Mouse (Mus musculus) liver, adult 2 months (tissue): ENCODE measurements around the gene Nphp4. TPM values are rescaled to one million over a fixed set of nuclear protein-coding genes. Genes with fewer than 3 reads are reported as not detected.

Experiments used
- DNase-seq: peaks from one replicate; pipeline ENCODE4 v3.0.0-alpha.2; 2011; ENCODE audit warnings: low read depth, low spot score; ENCODE audit errors: extremely low read depth
- H3K27ac ChIP-seq: fragments of 200-500 bp; replicated peaks from 2 replicates; pipeline ENCODE4 v1.5.1; 2012; ENCODE audit warnings: low read depth, mild to moderate bottlenecking, control low read depth, inconsistent platforms, low read length; ENCODE audit not compliant: insufficient read depth
- H3K27me3 ChIP-seq: fragments of 200-500 bp; 2 replicates; pipeline ENCODE4 v1.6.1; 2012; ENCODE audit warnings: mild to moderate bottlenecking, moderate library complexity, low read length, inconsistent platforms; ENCODE audit not compliant: control insufficient read depth, insufficient read depth
- H3K36me3 ChIP-seq: fragments of 200-500 bp; 2 replicates; pipeline ENCODE4 v1.6.1; 2012; ENCODE audit warnings: low read length, inconsistent platforms; ENCODE audit not compliant: control insufficient read depth, insufficient read depth
- H3K4me1 ChIP-seq: fragments of 200-500 bp; 2 replicates; pipeline ENCODE4 v1.6.1; 2011; ENCODE audit warnings: low read length; ENCODE audit not compliant: control insufficient read depth, insufficient read depth
- H3K4me3 ChIP-seq: fragments of 200-500 bp; 2 replicates; pipeline ENCODE4 v1.5.1; 2011; ENCODE audit warnings: low read depth, mild to moderate bottlenecking, control low read depth, low read length, moderate library complexity; ENCODE audit not compliant: insufficient read depth
- H3K79me2 ChIP-seq: fragments of 200-500 bp; 2 replicates; pipeline ENCODE4 v1.6.1; 2012; ENCODE audit warnings: inconsistent platforms, mild to moderate bottlenecking, low read length, moderate library complexity; ENCODE audit not compliant: control insufficient read depth, insufficient read depth
- H3K9ac ChIP-seq: fragments of 200-500 bp; 2 replicates; pipeline ENCODE4 v1.6.1; 2012; ENCODE audit warnings: low read depth, mild to moderate bottlenecking, control low read depth, inconsistent platforms, low read length
- CTCF ChIP-seq: fragments of 200-500 bp; IDR thresholded peaks from 2 replicates; pipeline ENCODE4 v1.5.1; 2011; ENCODE audit warnings: low read depth, low read length, control low read depth
- POLR2A ChIP-seq: fragments of 200-500 bp; IDR thresholded peaks from 2 replicates; pipeline ENCODE4 v1.6.1; 2011; ENCODE audit warnings: low read length, control low read depth; ENCODE audit not compliant: insufficient read depth; ENCODE audit errors: extremely low read depth
- WGBS: fragments of 180-500 bp; shearing (Covaris S2); methylation state at CpG from one replicate; pipeline ENCODE4 v1.1.7; 2018; 5-methylcytosine and 5-hydroxymethylcytosine counted together
- polyA plus RNA-seq: library from polyadenylated mRNA; depleted of rRNA; stranded (reverse); fragments of >200 nt; gene quantifications from 2 replicates; pipeline ENCODE4 v1.2.3, GENCODE M21; 2012
- total RNA-seq: library from RNA; depleted of rRNA; stranded (reverse); fragments of >200 nt; gene quantifications from 2 replicates; pipeline ENCODE4 v1.2.3, GENCODE M21; 2014

Gene Nphp4
- total and polyA plus RNA-seq, 2 experiments, result 0.04 TPM; not detected in 1

- no peak for TF ChIP-seq CTCF
- no peak for TF ChIP-seq POLR2A
- H3K4me1 ChIP-seq, result no peaks in the 10 kb centered on the region
- no peaks in the 10 kb centered on the region for H3K36me3 ChIP-seq
- no peak overlapping the region for H3K27ac ChIP-seq
- H3K27me3 ChIP-seq, result no peaks in the 10 kb centered on the region
- DNase-seq, result no peak
- H3K79me2 ChIP-seq, result no peaks in the 10 kb centered on the region
- no peak overlapping the region for H3K9ac ChIP-seq
- H3K4me3 ChIP-seq, result no peak overlapping the region
- WGBS, result 92% methylated on average over 12 of the region's 12 CpGs
Observed at GRCm38 (mm10) chr4:152454153-152454552, 22.4 kb upstream of the Nphp4 start.

GRCm38 (mm10) chr4:152456609-152457008 lies 19.9 kb upstream of the Nphp4 start:
- no peak overlapping the region for H3K27ac ChIP-seq
- H3K36me3 ChIP-seq, result no peaks in the 10 kb centered on the region
- TF ChIP-seq CTCF (no peak), POLR2A (no peak)
- 82% methylated on average over 18 of the region's 18 CpGs for WGBS
- H3K4me3 ChIP-seq, result no peak overlapping the region
- no peaks in the 10 kb centered on the region for H3K4me1 ChIP-seq
- DNase-seq, result no peak
- H3K27me3 ChIP-seq, result no peaks in the 10 kb centered on the region
- no peaks in the 10 kb centered on the region for H3K79me2 ChIP-seq
- H3K9ac ChIP-seq, result no peak overlapping the region

GRCm38 (mm10) chr4:152457673-152458072 lies 18.8 kb upstream of the Nphp4 start:
- no peak overlapping the region for H3K9ac ChIP-seq
- TF ChIP-seq CTCF, result no peak
- TF ChIP-seq POLR2A, result no peak
- H3K27me3 ChIP-seq, result no peaks in the 10 kb centered on the region
- H3K79me2 ChIP-seq, result no peaks in the 10 kb centered on the region
- 89% methylated on average over 4 of the region's 4 CpGs for WGBS
- no peak for DNase-seq
- H3K36me3 ChIP-seq, result no peaks in the 10 kb centered on the region
- H3K27ac ChIP-seq, result no peak overlapping the region
- H3K4me3 ChIP-seq, result no peak overlapping the region
- no peaks in the 10 kb centered on the region for H3K4me1 ChIP-seq

GRCm38 (mm10) chr4:152462516-152462915 lies 14.0 kb upstream of the Nphp4 start:
- Histone ChIP-seq H3K27ac (no peak overlapping the region), H3K4me3 (no peak overlapping the region), H3K27me3 (no peaks in the 10 kb centered on the region), H3K4me1 (no peaks in the 10 kb centered on the region), H3K79me2 (no peaks in the 10 kb centered on the region), H3K36me3 (no peaks in the 10 kb centered on the region), H3K9ac (no peak overlapping the region)
- no peak for DNase-seq
- no peak for TF ChIP-seq CTCF
- WGBS, result 82% methylated on average over 12 of the region's 12 CpGs

GRCm38 (mm10) chr4:152463147-152463546 lies 13.4 kb upstream of the Nphp4 start:
- 82% methylated on average over 9 of the region's 9 CpGs for WGBS
- Histone ChIP-seq H3K9ac (no peak overlapping the region), H3K27me3 (no peaks in the 10 kb centered on the region), H3K36me3 (no peaks in the 10 kb centered on the region), H3K4me1 (no peaks in the 10 kb centered on the region), H3K4me3 (no peak overlapping the region), H3K79me2 (no peaks in the 10 kb centered on the region), H3K27ac (no peak overlapping the region)
- TF ChIP-seq CTCF (no peak), POLR2A (no peak)
- DNase-seq, result no peak

GRCm38 (mm10) chr4:152465116-152465515 lies 11.4 kb upstream of the Nphp4 start:
- Histone ChIP-seq H3K79me2 (no peaks in the 10 kb centered on the region), H3K27me3 (no peaks in the 10 kb centered on the region), H3K9ac (no peak overlapping the region), H3K4me1 (no peaks in the 10 kb centered on the region), H3K4me3 (no peak overlapping the region), H3K27ac (no peak overlapping the region), H3K36me3 (no peaks in the 10 kb centered on the region)
- DNase-seq, result no peak
- WGBS, result 53% methylated on average over 8 of the region's 8 CpGs
- TF ChIP-seq CTCF (no peak), POLR2A (no peak)
